Mouse (Mus musculus): ENCODE measurements around the gene Kcnc1. TPM values are rescaled to one million over a fixed set of nuclear protein-coding genes. Genes with fewer than 3 reads are reported as not detected.

Kcnc1 gene
- polyA plus RNA-seq, 1 experiment from 2014 or later = 0.18 TPM

DNA sequence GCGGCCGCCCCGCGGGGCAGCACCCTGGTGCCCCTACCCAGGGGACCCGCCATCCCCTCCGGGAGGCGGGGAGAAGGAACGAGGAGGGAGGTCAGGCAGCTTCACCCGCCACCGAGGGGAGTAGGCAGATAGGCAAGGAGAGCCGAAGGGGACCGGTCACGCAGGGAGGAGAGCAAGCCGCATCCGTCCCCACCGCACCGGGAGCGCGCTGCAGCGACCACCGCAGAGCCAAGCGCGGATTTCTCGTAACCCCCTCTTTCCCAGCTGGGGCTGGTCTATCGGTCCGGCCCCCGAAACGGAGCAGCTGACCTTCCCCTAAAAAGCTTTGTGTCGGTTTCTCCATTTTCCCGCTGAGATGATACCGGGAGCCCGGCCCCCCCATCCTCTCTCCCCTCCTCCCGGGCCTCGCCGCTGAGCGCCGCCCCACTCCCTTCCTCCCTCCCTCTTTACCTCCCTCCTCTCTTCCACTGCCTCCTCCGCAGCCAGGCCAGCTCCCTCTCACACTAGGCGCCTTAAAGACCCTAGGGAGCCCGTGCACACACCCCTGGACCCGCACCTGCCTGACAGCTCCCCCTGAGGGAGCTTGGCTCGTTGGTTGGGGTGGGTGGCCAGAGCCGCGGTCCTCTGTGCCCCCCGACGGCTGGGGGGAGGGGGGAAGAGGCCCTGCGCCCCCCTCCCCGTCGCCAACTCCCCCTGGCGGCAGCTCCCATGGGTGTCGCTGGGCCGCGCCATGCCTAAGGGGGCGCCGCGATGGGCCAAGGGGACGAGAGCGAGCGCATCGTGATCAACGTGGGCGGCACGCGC, 833 bp downstream of the Kcnc1 start:
- WGBS = 1% methylated on average over 53 of the region's 64 CpGs
- TF ChIP-seq EP300 (optimal IDR thresholded peaks at IDR 0.05) (no peak), CTCF (IDR thresholded peaks at IDR 0.05; ENCODE audit: low read depth) (peak; percentile 34)
- ATAC-seq (ENCODE audit: low FRiP score, low TSS enrichment) = peak; percentile 19

DNA sequence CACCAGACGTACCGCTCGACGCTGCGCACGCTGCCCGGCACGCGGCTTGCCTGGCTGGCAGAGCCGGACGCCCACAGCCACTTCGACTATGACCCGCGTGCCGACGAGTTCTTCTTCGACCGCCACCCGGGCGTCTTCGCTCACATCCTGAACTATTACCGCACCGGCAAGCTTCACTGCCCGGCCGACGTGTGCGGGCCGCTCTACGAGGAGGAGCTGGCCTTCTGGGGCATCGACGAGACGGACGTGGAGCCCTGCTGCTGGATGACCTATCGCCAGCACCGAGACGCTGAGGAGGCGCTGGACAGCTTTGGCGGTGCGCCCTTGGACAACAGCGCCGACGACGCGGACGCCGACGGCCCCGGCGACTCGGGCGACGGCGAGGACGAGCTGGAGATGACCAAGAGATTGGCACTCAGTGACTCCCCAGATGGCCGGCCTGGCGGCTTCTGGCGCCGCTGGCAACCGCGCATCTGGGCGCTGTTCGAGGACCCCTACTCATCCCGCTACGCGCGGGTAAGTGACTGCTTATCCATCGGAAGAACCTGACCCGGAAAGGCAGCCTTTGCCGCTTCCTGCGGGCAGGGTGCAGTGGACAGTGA, 1.5 kb downstream of the Kcnc1 start:
- ATAC-seq (ENCODE audit: low FRiP score, low TSS enrichment) (no peak), DNase-seq (ENCODE audit: low spot score) (no peak)
- Histone ChIP-seq H3K27ac (replicated peaks) (no peak overlapping the region), H3K4me2 (replicated peaks; ENCODE audit: low read depth) (no peak overlapping the region), H3K36me3 (ENCODE audit: control insufficient read depth, insufficient read depth, low read length) (no peaks in the 10 kb centered on the region), H3K4me1 (replicated peaks; ENCODE audit: control insufficient read depth, insufficient read depth) (no peaks in the 10 kb centered on the region), H3K4me3 (ENCODE audit: low read depth, low read length) (no peak overlapping the region), H3K9ac (ENCODE audit: low read length) (no peak overlapping the region), H3K27me3 (ENCODE audit: control insufficient read depth, insufficient read depth, low read length) (peaks cover 33% of the 10 kb centered on the region), H3K9me3 (ENCODE audit: control insufficient read depth, low read length) (no peaks in the 10 kb centered on the region)
- 13% methylated on average over 70 of the region's 70 CpGs for WGBS
- TF ChIP-seq CTCF (IDR thresholded peaks at IDR 0.05; ENCODE audit: low read depth) = no peak
- no peak for TF ChIP-seq EP300 (optimal IDR thresholded peaks at IDR 0.05)

More for the DNA sequence above, 833 bp downstream of the Kcnc1 start:
- Histone ChIP-seq H3K36me3 (ENCODE audit: control insufficient read depth, insufficient read depth, low read length) (no peaks in the 10 kb centered on the region), H3K9ac (ENCODE audit: low read length) (no peak overlapping the region), H3K27me3 (ENCODE audit: control insufficient read depth, insufficient read depth, low read length) (peaks cover 33% of the 10 kb centered on the region), H3K4me2 (replicated peaks; ENCODE audit: low read depth) (peak overlapping the region; percentile 64), H3K4me1 (replicated peaks; ENCODE audit: control insufficient read depth, insufficient read depth) (no peaks in the 10 kb centered on the region), H3K4me3 (ENCODE audit: low read depth, low read length) (peak overlapping the region; percentile 36), H3K9me3 (ENCODE audit: control insufficient read depth, low read length) (no peaks in the 10 kb centered on the region), H3K27ac (replicated peaks) (no peak overlapping the region)
- DNase-seq (ENCODE audit: low spot score) = no peak

DNA sequence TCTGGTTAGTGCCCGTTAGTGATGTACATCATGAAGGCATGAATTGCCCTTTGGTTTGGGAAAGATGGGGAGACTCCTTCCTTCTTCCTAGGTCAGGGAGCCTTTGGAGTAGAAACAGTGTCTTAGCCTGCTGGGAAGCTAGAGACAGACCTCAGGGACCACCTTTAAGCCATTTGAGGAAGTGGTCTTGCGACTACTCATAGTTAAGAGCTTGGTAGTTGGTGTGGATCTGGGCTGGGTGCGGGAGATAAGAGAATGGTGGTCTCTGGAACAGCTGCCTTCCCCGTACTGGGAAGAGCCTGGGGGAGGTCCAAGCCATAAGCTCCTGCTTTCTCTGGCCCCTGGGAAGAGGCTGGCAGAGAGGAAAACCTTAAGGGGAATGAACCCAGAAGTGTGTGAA, 2.3 kb downstream of the Kcnc1 start:
- H3K9me3 ChIP-seq (ENCODE audit: control insufficient read depth, low read length) = no peaks in the 10 kb centered on the region
- no peak overlapping the region for H3K9ac ChIP-seq (ENCODE audit: low read length)
- H3K36me3 ChIP-seq (ENCODE audit: control insufficient read depth, insufficient read depth, low read length) = no peaks in the 10 kb centered on the region
- no peak for ATAC-seq (ENCODE audit: low FRiP score, low TSS enrichment)
- H3K4me3 ChIP-seq (ENCODE audit: low read depth, low read length) = no peak overlapping the region
- H3K4me1 ChIP-seq (replicated peaks; ENCODE audit: control insufficient read depth, insufficient read depth) = no peaks in the 10 kb centered on the region
- no peak overlapping the region for H3K27ac ChIP-seq (replicated peaks)
- no peak overlapping the region for H3K4me2 ChIP-seq (replicated peaks; ENCODE audit: low read depth)
- WGBS = 49% methylated on average over 4 of the region's 4 CpGs
- DNase-seq (ENCODE audit: low spot score) = no peak
- TF ChIP-seq CTCF (IDR thresholded peaks at IDR 0.05; ENCODE audit: low read depth) = no peak
- TF ChIP-seq EP300 (optimal IDR thresholded peaks at IDR 0.05) = no peak
- H3K27me3 ChIP-seq (ENCODE audit: control insufficient read depth, insufficient read depth, low read length) = peaks cover 31% of the 10 kb centered on the region

DNA sequence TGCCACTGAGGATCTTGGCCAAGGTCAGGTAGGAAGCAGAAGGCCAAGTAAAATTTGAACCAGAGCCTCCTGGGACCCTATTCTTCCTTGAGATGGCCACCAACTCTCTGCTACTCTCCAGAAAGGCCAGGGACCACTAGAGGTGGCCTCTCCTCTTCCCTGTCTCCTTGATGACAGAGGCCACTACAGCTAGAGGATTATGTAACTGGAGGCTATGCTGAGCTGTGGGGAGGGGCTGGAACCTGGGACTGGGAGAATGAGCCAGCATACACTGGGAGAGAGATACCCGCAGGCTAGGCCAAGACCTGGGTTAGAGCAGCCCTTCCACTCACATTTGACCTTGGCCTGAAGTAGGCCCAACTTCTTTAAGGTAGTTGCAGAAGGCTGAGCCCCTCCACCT, 3.4 kb downstream of the Kcnc1 start:
- Histone ChIP-seq H3K4me3 (ENCODE audit: low read depth, low read length) (no peak overlapping the region), H3K4me1 (replicated peaks; ENCODE audit: control insufficient read depth, insufficient read depth) (no peaks in the 10 kb centered on the region), H3K9ac (ENCODE audit: low read length) (no peak overlapping the region), H3K4me2 (replicated peaks; ENCODE audit: low read depth) (no peak overlapping the region), H3K9me3 (ENCODE audit: control insufficient read depth, low read length) (no peaks in the 10 kb centered on the region), H3K36me3 (ENCODE audit: control insufficient read depth, insufficient read depth, low read length) (no peaks in the 10 kb centered on the region), H3K27me3 (ENCODE audit: control insufficient read depth, insufficient read depth, low read length) (peaks cover 23% of the 10 kb centered on the region; the same call in 1 of the 2 replicates), H3K27ac (replicated peaks) (no peak overlapping the region)
- TF ChIP-seq CTCF (IDR thresholded peaks at IDR 0.05; ENCODE audit: low read depth) (no peak), EP300 (optimal IDR thresholded peaks at IDR 0.05) (no peak)
- 94% methylated on average over 1 of the region's 1 CpGs for WGBS
- DNase-seq (ENCODE audit: low spot score) (no peak), ATAC-seq (ENCODE audit: low FRiP score, low TSS enrichment) (no peak)

DNA sequence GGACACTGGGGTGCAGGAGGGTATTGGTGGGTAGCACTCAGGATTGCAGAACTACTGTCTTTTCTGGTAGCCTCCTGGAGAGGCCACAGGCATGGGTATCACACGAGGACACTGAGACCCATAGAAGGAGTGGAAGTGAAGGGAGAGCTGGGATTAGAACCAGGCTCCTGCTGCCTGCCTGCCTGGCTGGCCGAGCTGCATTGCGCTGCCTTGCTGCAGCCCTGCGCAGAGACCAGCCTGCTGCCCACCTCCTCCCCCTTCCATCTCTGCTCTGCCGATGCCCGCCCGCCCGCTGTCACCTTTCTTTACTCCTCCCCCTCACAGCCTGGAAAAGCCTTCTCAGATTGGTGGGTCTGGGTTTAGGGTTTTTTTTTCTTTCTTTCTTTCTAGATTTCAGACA, 4.0 kb downstream of the Kcnc1 start:
- no peak for TF ChIP-seq CTCF (IDR thresholded peaks at IDR 0.05; ENCODE audit: low read depth)
- TF ChIP-seq EP300 (optimal IDR thresholded peaks at IDR 0.05) = no peak

More for the DNA sequence above, 4.0 kb downstream of the Kcnc1 start:
- ATAC-seq (ENCODE audit: low FRiP score, low TSS enrichment) (no peak), DNase-seq (ENCODE audit: low spot score) (no peak)
- WGBS = 33% methylated on average over 8 of the region's 8 CpGs
- no peak overlapping the region for H3K27ac ChIP-seq (replicated peaks)
- no peaks in the 10 kb centered on the region for H3K36me3 ChIP-seq (ENCODE audit: control insufficient read depth, insufficient read depth, low read length)
- no peak overlapping the region for H3K4me2 ChIP-seq (replicated peaks; ENCODE audit: low read depth)
- H3K4me1 ChIP-seq (replicated peaks; ENCODE audit: control insufficient read depth, insufficient read depth) = no peaks in the 10 kb centered on the region
- peaks cover 19% of the 10 kb centered on the region; the same call in 1 of the 2 replicates for H3K27me3 ChIP-seq (ENCODE audit: control insufficient read depth, insufficient read depth, low read length)
- H3K9me3 ChIP-seq (ENCODE audit: control insufficient read depth, low read length) = no peaks in the 10 kb centered on the region
- no peak overlapping the region for H3K9ac ChIP-seq (ENCODE audit: low read length)
- no peak overlapping the region for H3K4me3 ChIP-seq (ENCODE audit: low read depth, low read length)
